Mouse (Mus musculus) bone marrow macrophage, adult 2 months (primary cell): ENCODE results near the gene Sec14l1.

Experiments used
- CTCF ChIP-seq: IDR thresholded peaks from 2 replicates; pipeline ENCODE4 v1.5.1; 2012; ENCODE audit warnings: low read depth, mild to moderate bottlenecking, low read length, moderate library complexity
- POLR2A ChIP-seq: IDR thresholded peaks from 2 replicates; pipeline ENCODE4 v1.6.1; 2012; ENCODE audit warnings: mild to moderate bottlenecking, low read depth, low read length, borderline replicate concordance

- TF ChIP-seq CTCF: no peak
- TF ChIP-seq POLR2A: no peak
These were observed 44.4 kb downstream of the Sec14l1 start for GRCm38 (mm10) chr11:117159257-117159945.
